Mouse (Mus musculus) forebrain, embryonic 15.5 days (tissue): ENCODE data around the gene Ssh2. TPM values are rescaled to one million over a fixed set of nuclear protein-coding genes. Genes with fewer than 3 reads are reported as not detected.

ENCODE experiments used
- ATAC-seq: fragments of 200-750 bp; cut with Nextera tagmentation; replicated peaks from 2 replicates; pipeline ENCODE4 v1.8.0; 2017; ENCODE audit warnings: mild to moderate bottlenecking, moderate TSS enrichment, moderate library complexity
- H3K27ac ChIP-seq: fragments of 300-500 bp; sonication (generic); replicated peaks from 2 replicates; pipeline ENCODE4 v1.5.1; 2015; ENCODE audit warnings: mild to moderate bottlenecking, inconsistent platforms
- H3K27me3 ChIP-seq: fragments of 300-500 bp; sonication (generic); 2 replicates; pipeline ENCODE4 v1.6.1; 2015; ENCODE audit warnings: inconsistent platforms
- H3K36me3 ChIP-seq: fragments of 300-500 bp; sonication (generic); 2 replicates; pipeline ENCODE4 v1.6.1; 2015; ENCODE audit warnings: mild to moderate bottlenecking, inconsistent platforms
- H3K4me1 ChIP-seq: fragments of 300-500 bp; sonication (generic); 2 replicates; pipeline ENCODE4 v1.6.1; 2015; ENCODE audit warnings: inconsistent platforms
- H3K4me2 ChIP-seq: fragments of 300-500 bp; sonication (generic); replicated peaks from 2 replicates; pipeline ENCODE4 v1.6.1; 2015; ENCODE audit warnings: mild to moderate bottlenecking, inconsistent platforms
- H3K4me3 ChIP-seq: fragments of 300-500 bp; sonication (generic); 2 replicates; pipeline ENCODE4 v1.5.1; 2015; ENCODE audit warnings: mild to moderate bottlenecking, inconsistent platforms
- H3K9ac ChIP-seq: fragments of 300-500 bp; sonication (generic); replicated peaks from 2 replicates; pipeline ENCODE4 v1.6.1; 2015; ENCODE audit warnings: mild to moderate bottlenecking, inconsistent platforms
- H3K9me3 ChIP-seq: fragments of 300-500 bp; sonication (generic); 2 replicates; pipeline ENCODE4 v1.6.1; 2016; ENCODE audit warnings: inconsistent platforms
- WGBS: fragments of 180-500 bp; shearing (Covaris S2); methylation state at CpG from one replicate; pipeline ENCODE4 v1.1.7; 2015; ENCODE audit warnings: mixed read lengths; 5-methylcytosine and 5-hydroxymethylcytosine counted together
- polyA plus RNA-seq: library from polyadenylated mRNA; unstranded; fragments of >200 nt; fragmentation: Nextera tagmentation; extraction: Ambion mirVana; gene quantifications from 2 replicates; pipeline ENCODE4 v1.2.1, GENCODE M21; 2015

Ssh2 gene
- polyA plus RNA-seq, 1 experiment from 2014 or later, result 20.1 TPM

GRCm38 (mm10) chr11:77363476-77363875 is 147.4 kb downstream of the Ssh2 start:
- Histone ChIP-seq H3K27me3 (no peaks in the 10 kb centered on the region), H3K9ac (no peak overlapping the region), H3K27ac (no peak overlapping the region), H3K36me3 (no peaks in the 10 kb centered on the region), H3K9me3 (no peaks in the 10 kb centered on the region), H3K4me3 (no peak overlapping the region), H3K4me2 (no peak overlapping the region), H3K4me1 (no peaks in the 10 kb centered on the region)
- WGBS, result 87% methylated on average over 2 of the region's 2 CpGs
- ATAC-seq, result no peak

GRCm38 (mm10) chr11:77364376-77364775 is 148.3 kb downstream of the Ssh2 start:
- Histone ChIP-seq H3K9me3 (no peaks in the 10 kb centered on the region), H3K27ac (no peak overlapping the region), H3K27me3 (no peaks in the 10 kb centered on the region), H3K9ac (no peak overlapping the region), H3K4me1 (no peaks in the 10 kb centered on the region), H3K36me3 (no peaks in the 10 kb centered on the region), H3K4me2 (no peak overlapping the region), H3K4me3 (no peak overlapping the region)
- 70% methylated on average over 1 of the region's 1 CpGs for WGBS
- ATAC-seq, result no peak

GRCm38 (mm10) chr11:77365706-77366386 is 149.8 kb downstream of the Ssh2 start:
- Histone ChIP-seq H3K36me3 (no peaks in the 10 kb centered on the region), H3K9me3 (no peaks in the 10 kb centered on the region), H3K27me3 (no peaks in the 10 kb centered on the region), H3K9ac (no peak overlapping the region), H3K4me3 (no peak overlapping the region), H3K4me2 (no peak overlapping the region), H3K4me1 (no peaks in the 10 kb centered on the region), H3K27ac (no peak overlapping the region)
- no peak for ATAC-seq
- WGBS, result 92% methylated on average over 6 of the region's 6 CpGs

GRCm38 (mm10) chr11:77367541-77368270 is 151.6 kb downstream of the Ssh2 start:
- Histone ChIP-seq H3K4me1 (no peaks in the 10 kb centered on the region), H3K9ac (no peak overlapping the region), H3K27ac (no peak overlapping the region), H3K4me3 (no peak overlapping the region), H3K36me3 (no peaks in the 10 kb centered on the region), H3K9me3 (no peaks in the 10 kb centered on the region), H3K4me2 (no peak overlapping the region), H3K27me3 (no peaks in the 10 kb centered on the region)
- WGBS, result 96% methylated on average over 9 of the region's 9 CpGs
- ATAC-seq, result no peak

GRCm38 (mm10) chr11:77369188-77369840 is 153.2 kb downstream of the Ssh2 start:
- ATAC-seq, result no peak
- H3K36me3 ChIP-seq, result no peaks in the 10 kb centered on the region
- H3K4me3 ChIP-seq, result no peak overlapping the region
- 89% methylated on average over 2 of the region's 2 CpGs for WGBS
- no peak overlapping the region; the same call in 1 of the 2 replicates for H3K27ac ChIP-seq
- no peaks in the 10 kb centered on the region for H3K9me3 ChIP-seq
- H3K4me1 ChIP-seq, result no peaks in the 10 kb centered on the region
- no peak overlapping the region for H3K9ac ChIP-seq
- H3K27me3 ChIP-seq, result no peaks in the 10 kb centered on the region
- H3K4me2 ChIP-seq, result no peak overlapping the region

- WGBS, result 87% methylated on average over 2 of the region's 2 CpGs
- Histone ChIP-seq H3K27ac (no peak overlapping the region), H3K27me3 (no peaks in the 10 kb centered on the region)
These were observed 153.7 kb downstream of the Ssh2 start for GRCm38 (mm10) chr11:77369841-77370191.

GRCm38 (mm10) chr11:77371088-77371487 is 155.0 kb downstream of the Ssh2 start:
- Histone ChIP-seq H3K27ac (no peak overlapping the region), H3K36me3 (no peaks in the 10 kb centered on the region), H3K27me3 (no peaks in the 10 kb centered on the region), H3K9ac (no peak overlapping the region), H3K4me3 (no peak overlapping the region), H3K9me3 (no peaks in the 10 kb centered on the region), H3K4me1 (no peaks in the 10 kb centered on the region), H3K4me2 (no peak overlapping the region)
- WGBS, result 87% methylated on average over 3 of the region's 3 CpGs
- ATAC-seq, result no peak

More at GRCm38 (mm10) chr11:77369841-77370191, 153.7 kb downstream of the Ssh2 start:
- no peaks in the 10 kb centered on the region for H3K9me3 ChIP-seq
- H3K4me3 ChIP-seq, result no peak overlapping the region
- H3K36me3 ChIP-seq, result no peaks in the 10 kb centered on the region
- no peak overlapping the region for H3K4me2 ChIP-seq
- H3K9ac ChIP-seq, result no peak overlapping the region
- H3K4me1 ChIP-seq, result no peaks in the 10 kb centered on the region
- no peak for ATAC-seq

- no peak overlapping the region for H3K9ac ChIP-seq
- H3K4me1 ChIP-seq, result no peaks in the 10 kb centered on the region
- no peaks in the 10 kb centered on the region for H3K27me3 ChIP-seq
- H3K36me3 ChIP-seq, result no peaks in the 10 kb centered on the region
- no peak overlapping the region for H3K4me3 ChIP-seq
- no peaks in the 10 kb centered on the region for H3K9me3 ChIP-seq
- H3K27ac ChIP-seq, result no peak overlapping the region
- no peak for ATAC-seq
- H3K4me2 ChIP-seq, result no peak overlapping the region
These were observed 155.6 kb downstream of the Ssh2 start for GRCm38 (mm10) chr11:77371696-77372095.

- WGBS, result 77% methylated on average over 8 of the region's 8 CpGs
- ATAC-seq, result no peak
- no peak overlapping the region for H3K9ac ChIP-seq
These were observed 156.3 kb downstream of the Ssh2 start for GRCm38 (mm10) chr11:77372196-77372904.

GRCm38 (mm10) chr11:77378622-77379021 is 162.5 kb downstream of the Ssh2 start:
- Histone ChIP-seq H3K9ac (no peak overlapping the region), H3K27me3 (no peaks in the 10 kb centered on the region), H3K4me2 (no peak overlapping the region), H3K36me3 (no peaks in the 10 kb centered on the region), H3K9me3 (no peaks in the 10 kb centered on the region), H3K4me3 (no peak overlapping the region), H3K4me1 (no peaks in the 10 kb centered on the region), H3K27ac (no peak overlapping the region)
- no peak for ATAC-seq
- 95% methylated on average over 2 of the region's 2 CpGs for WGBS

More at GRCm38 (mm10) chr11:77372196-77372904, 156.3 kb downstream of the Ssh2 start:
- H3K27ac ChIP-seq, result no peak overlapping the region
- H3K9me3 ChIP-seq, result no peaks in the 10 kb centered on the region
- H3K4me1 ChIP-seq, result no peaks in the 10 kb centered on the region
- no peaks in the 10 kb centered on the region for H3K36me3 ChIP-seq
- no peak overlapping the region for H3K4me3 ChIP-seq
- no peaks in the 10 kb centered on the region for H3K27me3 ChIP-seq
- no peak overlapping the region for H3K4me2 ChIP-seq

- WGBS, result 88% methylated on average over 3 of the region's 3 CpGs
- Histone ChIP-seq H3K4me2 (no peak overlapping the region), H3K4me1 (0 out of 2 replicates have a peak, but pooled peaks cover 3% of the 10 kb centered on the region), H3K4me3 (no peak overlapping the region), H3K27me3 (no peaks in the 10 kb centered on the region), H3K27ac (no peak overlapping the region), H3K9me3 (no peaks in the 10 kb centered on the region), H3K36me3 (no peaks in the 10 kb centered on the region), H3K9ac (no peak overlapping the region)
- ATAC-seq, result no peak
These were observed 165.1 kb downstream of the Ssh2 start for GRCm38 (mm10) chr11:77381174-77381573.

GRCm38 (mm10) chr11:77384151-77384550 is 168.1 kb downstream of the Ssh2 start:
- 86% methylated on average over 3 of the region's 3 CpGs for WGBS
- no peaks in the 10 kb centered on the region for H3K36me3 ChIP-seq
- no peak overlapping the region for H3K4me3 ChIP-seq
- H3K27ac ChIP-seq, result no peak overlapping the region
- no peak overlapping the region for H3K4me2 ChIP-seq
- H3K27me3 ChIP-seq, result no peaks in the 10 kb centered on the region
- no peaks in the 10 kb centered on the region for H3K9me3 ChIP-seq
- H3K9ac ChIP-seq, result no peak overlapping the region
- H3K4me1 ChIP-seq, result 0 out of 2 replicates have a peak, but pooled peaks cover 6% of the 10 kb centered on the region
- no peak for ATAC-seq
